Mouse (Mus musculus) midbrain, embryonic 12.5 days (tissue): ENCODE data around the gene Svs2. TPM values are rescaled to one million over a fixed set of nuclear protein-coding genes. Genes with fewer than 3 reads are reported as not detected.
"Not testable (repeated sequence)": the region's sequence is repeated elsewhere in the genome, so short reads cannot be mapped to it uniquely, and the experiment has no call there.

Experiments used
- ATAC-seq: fragments of 200-750 bp; cut with Nextera tagmentation; 2 replicates; pipeline ENCODE4 v1.8.0; 2017; ENCODE audit warnings: low read depth, moderate TSS enrichment, moderate library complexity; ENCODE audit not compliant: low FRiP score
- H3K27ac ChIP-seq: fragments of 300-500 bp; sonication (generic); replicated peaks from 2 replicates; pipeline ENCODE4 v1.5.1; 2016; ENCODE audit warnings: mild to moderate bottlenecking
- H3K27me3 ChIP-seq: fragments of 300-500 bp; sonication (generic); 2 replicates; pipeline ENCODE4 v1.6.1; 2016; ENCODE audit warnings: mild to moderate bottlenecking
- H3K36me3 ChIP-seq: fragments of 300-500 bp; sonication (generic); 2 replicates; pipeline ENCODE4 v1.6.1; 2016
- H3K4me1 ChIP-seq: fragments of 300-500 bp; sonication (generic); 2 replicates; pipeline ENCODE4 v1.6.1; 2016
- H3K4me2 ChIP-seq: fragments of 300-500 bp; sonication (generic); replicated peaks from 2 replicates; pipeline ENCODE4 v1.6.1; 2016; ENCODE audit warnings: mild to moderate bottlenecking, moderate library complexity
- H3K4me3 ChIP-seq: fragments of 300-500 bp; sonication (generic); 2 replicates; pipeline ENCODE4 v1.5.1; 2016; ENCODE audit warnings: mild to moderate bottlenecking
- H3K9ac ChIP-seq: fragments of 300-500 bp; sonication (generic); replicated peaks from 2 replicates; pipeline ENCODE4 v1.6.1; 2016; ENCODE audit warnings: mild to moderate bottlenecking, moderate library complexity
- H3K9me3 ChIP-seq: fragments of 300-500 bp; sonication (generic); 2 replicates; pipeline ENCODE4 v1.6.1; 2016; ENCODE audit warnings: mild to moderate bottlenecking
- WGBS: fragments of 180-500 bp; shearing (Covaris S2); methylation state at CpG from one replicate; pipeline ENCODE4 v1.1.7; 2016; 5-methylcytosine and 5-hydroxymethylcytosine counted together
- polyA plus RNA-seq: library from polyadenylated mRNA; unstranded; fragments of >200 nt; fragmentation: Nextera tagmentation; extraction: Ambion mirVana; gene quantifications from 2 replicates; pipeline ENCODE4 v1.2.1, GENCODE M21; 2016

Svs2 gene
- not detected in 2 replicates for polyA plus RNA-seq

- no peaks in the 10 kb centered on the region for H3K36me3 ChIP-seq
- no peak within 1 kb of the TSS for H3K27ac ChIP-seq
- no peak for ATAC-seq
- no peaks in the 10 kb centered on the region for H3K9me3 ChIP-seq
- H3K9ac ChIP-seq = no peak within 1 kb of the TSS
- H3K27me3 ChIP-seq = no peaks in the 10 kb centered on the region
- 88% methylated on average over 3 of the region's 3 CpGs for WGBS
- no peaks in the 10 kb centered on the region for H3K4me1 ChIP-seq
- no peak within 1 kb of the TSS for H3K4me2 ChIP-seq
- H3K4me3 ChIP-seq = no peak within 1 kb of the TSS
Measured at GRCm38 (mm10) chr2:164238366-164238765, at the start of gene Svs2. Svs2 (minus strand) TSS chr2:164238466.

- H3K9ac ChIP-seq = no peak within 1 kb of the TSS
- no peak within 1 kb of the TSS for H3K4me2 ChIP-seq
- no peak within 1 kb of the TSS for H3K27ac ChIP-seq
- H3K36me3 ChIP-seq = no peaks in the 10 kb centered on the region
- no peak for ATAC-seq
- H3K9me3 ChIP-seq = no peaks in the 10 kb centered on the region
- no peak within 1 kb of the TSS for H3K4me3 ChIP-seq
- no peaks in the 10 kb centered on the region for H3K27me3 ChIP-seq
- 96% methylated on average over 4 of the region's 4 CpGs for WGBS
- no peaks in the 10 kb centered on the region for H3K4me1 ChIP-seq
Measured at GRCm38 (mm10) chr2:164278359-164278758, 40.1 kb upstream of the Svs2 start, which contains the start of gene Svs4. Svs4 (minus strand) TSS chr2:164278459.

GRCm38 (mm10) chr2:164256540-164256939 is 18.3 kb upstream of the Svs2 start, which contains the start of gene Svs3b:
Svs3b (minus strand) TSS chr2:164256640.
- not testable (repeated sequence) for ATAC-seq, H3K9ac ChIP-seq, H3K4me2 ChIP-seq, H3K27me3 ChIP-seq, H3K27ac ChIP-seq, H3K9me3 ChIP-seq, H3K36me3 ChIP-seq, H3K4me1 ChIP-seq, H3K4me3 ChIP-seq
- 84% methylated on average over 1 of the region's 1 CpGs for WGBS

- Histone ChIP-seq H3K27ac (no peak overlapping the region), H3K4me3 (no peak overlapping the region), H3K9me3 (no peaks in the 10 kb centered on the region), H3K36me3 (no peaks in the 10 kb centered on the region), H3K4me2 (no peak overlapping the region), H3K27me3 (no peaks in the 10 kb centered on the region), H3K9ac (no peak overlapping the region), H3K4me1 (no peaks in the 10 kb centered on the region)
- WGBS = 93% methylated on average over 8 of the region's 8 CpGs
- ATAC-seq = no peak
Measured at GRCm38 (mm10) chr2:164232671-164233070, 5.6 kb downstream of the Svs2 start.

- no peak overlapping the region for H3K27ac ChIP-seq
- no peaks in the 10 kb centered on the region for H3K9me3 ChIP-seq
- H3K4me1 ChIP-seq = no peaks in the 10 kb centered on the region
- H3K4me3 ChIP-seq = no peak overlapping the region
- H3K9ac ChIP-seq = no peak overlapping the region
- no peaks in the 10 kb centered on the region for H3K27me3 ChIP-seq
- H3K4me2 ChIP-seq = no peak overlapping the region
- no peak for ATAC-seq
- no peaks in the 10 kb centered on the region for H3K36me3 ChIP-seq
- 88% methylated on average over 8 of the region's 8 CpGs for WGBS
Measured at GRCm38 (mm10) chr2:164228361-164229070, 9.8 kb downstream of the Svs2 start.

GRCm38 (mm10) chr2:164221522-164221921 is 16.7 kb downstream of the Svs2 start, which contains the start of gene Wfdc15b:
Wfdc15b (minus strand) TSS chr2:164221660.
- Histone ChIP-seq H3K9ac (no peak within 1 kb of the TSS), H3K27me3 (no peaks in the 10 kb centered on the region), H3K4me2 (no peak within 1 kb of the TSS), H3K9me3 (no peaks in the 10 kb centered on the region), H3K27ac (no peak within 1 kb of the TSS), H3K36me3 (no peaks in the 10 kb centered on the region), H3K4me1 (no peaks in the 10 kb centered on the region), H3K4me3 (no peak within 1 kb of the TSS)
- no peak for ATAC-seq
- 83% methylated on average over 11 of the region's 11 CpGs for WGBS

- 83% methylated on average over 9 of the region's 9 CpGs for WGBS
- ATAC-seq = no peak
- Histone ChIP-seq H3K4me2 (no peak overlapping the region), H3K27ac (no peak overlapping the region), H3K36me3 (no peaks in the 10 kb centered on the region), H3K4me3 (no peak overlapping the region), H3K9ac (no peak overlapping the region), H3K27me3 (no peaks in the 10 kb centered on the region), H3K4me1 (no peaks in the 10 kb centered on the region), H3K9me3 (no peaks in the 10 kb centered on the region)
Measured at GRCm38 (mm10) chr2:164219295-164219694, 19.0 kb downstream of the Svs2 start.

- H3K9me3 ChIP-seq = no peaks in the 10 kb centered on the region
- 88% methylated on average over 5 of the region's 5 CpGs for WGBS
- H3K4me1 ChIP-seq = no peaks in the 10 kb centered on the region
- H3K27me3 ChIP-seq = no peaks in the 10 kb centered on the region
- no peak overlapping the region for H3K27ac ChIP-seq
- H3K4me3 ChIP-seq = no peak overlapping the region
- H3K4me2 ChIP-seq = no peak overlapping the region
- no peak overlapping the region for H3K9ac ChIP-seq
- H3K36me3 ChIP-seq = no peaks in the 10 kb centered on the region
- ATAC-seq = no peak
Measured at GRCm38 (mm10) chr2:164212711-164213110, 25.6 kb downstream of the Svs2 start.

- WGBS = 89% methylated on average over 4 of the region's 4 CpGs
- no peaks in the 10 kb centered on the region for H3K27me3 ChIP-seq
- H3K9me3 ChIP-seq = no peaks in the 10 kb centered on the region
- no peak overlapping the region for H3K4me2 ChIP-seq
- no peak overlapping the region for H3K27ac ChIP-seq
- H3K9ac ChIP-seq = no peak overlapping the region
- H3K4me3 ChIP-seq = no peak overlapping the region
- H3K4me1 ChIP-seq = no peaks in the 10 kb centered on the region
- ATAC-seq = no peak
- H3K36me3 ChIP-seq = no peaks in the 10 kb centered on the region
Measured at GRCm38 (mm10) chr2:164210892-164211291, 27.4 kb downstream of the Svs2 start.

GRCm38 (mm10) chr2:164206676-164207075 is 31.6 kb downstream of the Svs2 start:
- 80% methylated on average over 4 of the region's 4 CpGs for WGBS
- Histone ChIP-seq H3K9me3 (no peaks in the 10 kb centered on the region), H3K27ac (no peak overlapping the region), H3K36me3 (no peaks in the 10 kb centered on the region), H3K4me3 (no peak overlapping the region), H3K4me2 (no peak overlapping the region), H3K9ac (no peak overlapping the region), H3K27me3 (no peaks in the 10 kb centered on the region), H3K4me1 (no peaks in the 10 kb centered on the region)
- ATAC-seq = no peak

GRCm38 (mm10) chr2:164206011-164206410 is 32.3 kb downstream of the Svs2 start:
- 92% methylated on average over 10 of the region's 10 CpGs for whole genome bisulfite sequencing
- not testable (repeated sequence) for H3K4me2 ChIP-seq, H3K4me1 ChIP-seq, H3K27me3 ChIP-seq, H3K36me3 ChIP-seq, ATAC-seq, H3K9me3 ChIP-seq, H3K4me3 ChIP-seq, H3K9ac ChIP-seq, H3K27ac ChIP-seq

GRCm38 (mm10) chr2:164199626-164200327 is 38.5 kb downstream of the Svs2 start, which contains the start of gene Wfdc15a:
Wfdc15a (minus strand) TSS chr2:164200130.
- H3K9me3 ChIP-seq = no peaks in the 10 kb centered on the region
- H3K27me3 ChIP-seq = no peaks in the 10 kb centered on the region
- H3K36me3 ChIP-seq = no peaks in the 10 kb centered on the region
- H3K4me2 ChIP-seq = no peak within 1 kb of the TSS
- H3K4me3 ChIP-seq = no peak within 1 kb of the TSS
- H3K4me1 ChIP-seq = no peaks in the 10 kb centered on the region
- H3K27ac ChIP-seq = no peak within 1 kb of the TSS
- no peak for ATAC-seq
- 76% methylated on average over 20 of the region's 20 CpGs for WGBS
- no peak within 1 kb of the TSS for H3K9ac ChIP-seq
